Mouse (Mus musculus): ENCODE data around the gene Ephb1. TPM values are rescaled to one million over a fixed set of nuclear protein-coding genes. Genes with fewer than 3 reads are reported as not detected.

Ephb1 gene
- total and polyA plus RNA-seq, 3 experiments, result not detected

GRCm38 (mm10) chr9:102243296-102243695 is 111.2 kb downstream of the Ephb1 start:
- Histone ChIP-seq H3K4me3 (replicated peaks in 1 of 3; ENCODE audit: low read depth in 2 of 3, low read length in 2 of 3, poor library complexity in 1 of 3) (no peak overlapping the region), H3K79me2 (replicated peaks; ENCODE audit: control insufficient read depth, extremely low read depth, insufficient read depth, poor library complexity, severe bottlenecking) (no peaks in the 10 kb centered on the region), H3K27me3 (replicated peaks) (no peaks in the 10 kb centered on the region), H3K36me3 (replicated peaks in 1 of 2; ENCODE audit: control insufficient read depth in 1 of 2, insufficient read depth in 1 of 2, low read length in 1 of 2) (no peaks in the 10 kb centered on the region), H3K4me1 (ENCODE audit: control insufficient read depth in 1 of 2, insufficient read depth in 2 of 2) (no peaks in the 10 kb centered on the region), H3K27ac (ENCODE audit: insufficient read depth, low read depth) (no peak overlapping the region), H3K4me2 (ENCODE audit: insufficient read depth, low read depth, poor library complexity, severe bottlenecking) (no peak overlapping the region), H3K9ac (ENCODE audit: insufficient read depth, low read depth) (no peak overlapping the region), H3K9me3 (replicated peaks; ENCODE audit: low read length) (peaks cover 93% of the 10 kb centered on the region)
- in situ Hi-C loops (cut with MboI; ENCODE audit: low pct_ligation_motif_present, low pct_unique_long_range_greater_than_20kb, low sequenced_read_pairs) (no loop called here), dilution Hi-C loops (cut with MboI; ENCODE audit: extremely low pct_ligation_motif_present, extremely low pct_unique_long_range_greater_than_20kb, low sequenced_read_pairs) (no loop called here)
- no peak for TF ChIP-seq MEF2A (IDR thresholded peaks at IDR 0.05; ENCODE audit: borderline replicate concordance, low read depth, low read length)
- DNase-seq (ENCODE audit: extremely low read depth), result no peak

GRCm38 (mm10) chr9:102241546-102241945 is 112.9 kb downstream of the Ephb1 start:
- Histone ChIP-seq H3K27me3 (replicated peaks) (no peaks in the 10 kb centered on the region), H3K4me1 (ENCODE audit: control insufficient read depth in 1 of 2, insufficient read depth in 2 of 2) (no peaks in the 10 kb centered on the region), H3K36me3 (replicated peaks in 1 of 2; ENCODE audit: control insufficient read depth in 1 of 2, insufficient read depth in 1 of 2, low read length in 1 of 2) (no peaks in the 10 kb centered on the region), H3K4me2 (ENCODE audit: insufficient read depth, low read depth, poor library complexity, severe bottlenecking) (no peak overlapping the region), H3K9ac (ENCODE audit: insufficient read depth, low read depth) (no peak overlapping the region), H3K79me2 (replicated peaks; ENCODE audit: control insufficient read depth, extremely low read depth, insufficient read depth, poor library complexity, severe bottlenecking) (no peaks in the 10 kb centered on the region), H3K4me3 (replicated peaks in 1 of 3; ENCODE audit: low read depth in 2 of 3, low read length in 2 of 3, poor library complexity in 1 of 3) (no peak overlapping the region), H3K9me3 (replicated peaks; ENCODE audit: low read length) (peaks cover 90% of the 10 kb centered on the region), H3K27ac (ENCODE audit: insufficient read depth, low read depth) (no peak overlapping the region)
- in situ Hi-C loops (cut with MboI; ENCODE audit: low pct_ligation_motif_present, low pct_unique_long_range_greater_than_20kb, low sequenced_read_pairs) (no loop called here), dilution Hi-C loops (cut with MboI; ENCODE audit: extremely low pct_ligation_motif_present, extremely low pct_unique_long_range_greater_than_20kb, low sequenced_read_pairs) (no loop called here)
- DNase-seq (ENCODE audit: extremely low read depth), result no peak
- TF ChIP-seq ZNF384 (IDR thresholded peaks at IDR 0.05; ENCODE audit: low read depth, low read length) (no peak), CTCF (conservative IDR thresholded peaks at IDR 0.05 in 1 of 2, IDR thresholded peaks at IDR 0.05 in 1 of 2; ENCODE audit: low read depth in 2 of 2, low read length in 2 of 2) (no peak), ZMIZ1 (IDR thresholded peaks at IDR 0.05; ENCODE audit: low read depth, low read length) (no peak), JUND (conservative IDR thresholded peaks at IDR 0.05; ENCODE audit: low read depth, low read length) (no peak), TCF12 (IDR thresholded peaks at IDR 0.05; ENCODE audit: low read depth, low read length) (no peak), CHD1 (IDR thresholded peaks at IDR 0.05; ENCODE audit: low read depth, low read length) (no peak), SMC3 (IDR thresholded peaks at IDR 0.05; ENCODE audit: low read depth, low read length) (no peak), POLR2AphosphoS2 (IDR thresholded peaks at IDR 0.05; ENCODE audit: low read depth, low read length) (no peak)

GRCm38 (mm10) chr9:102240215-102240614 is 114.3 kb downstream of the Ephb1 start:
- Histone ChIP-seq H3K9ac (ENCODE audit: insufficient read depth, low read depth) (no peak overlapping the region), H3K4me2 (ENCODE audit: insufficient read depth, low read depth, poor library complexity, severe bottlenecking) (no peak overlapping the region), H3K27me3 (replicated peaks) (no peaks in the 10 kb centered on the region), H3K36me3 (replicated peaks in 1 of 2; ENCODE audit: control insufficient read depth in 1 of 2, insufficient read depth in 1 of 2, low read length in 1 of 2) (no peaks in the 10 kb centered on the region), H3K4me3 (replicated peaks in 1 of 3; ENCODE audit: low read depth in 2 of 3, low read length in 2 of 3, poor library complexity in 1 of 3) (no peak overlapping the region), H3K27ac (ENCODE audit: insufficient read depth, low read depth) (no peak overlapping the region), H3K9me3 (replicated peaks; ENCODE audit: low read length) (peaks cover 90% of the 10 kb centered on the region), H3K4me1 (ENCODE audit: control insufficient read depth in 1 of 2, insufficient read depth in 2 of 2) (no peaks in the 10 kb centered on the region), H3K79me2 (replicated peaks; ENCODE audit: control insufficient read depth, extremely low read depth, insufficient read depth, poor library complexity, severe bottlenecking) (no peaks in the 10 kb centered on the region)
- dilution Hi-C loops (cut with MboI; ENCODE audit: extremely low pct_ligation_motif_present, extremely low pct_unique_long_range_greater_than_20kb, low sequenced_read_pairs) (no loop called here), in situ Hi-C loops (cut with MboI; ENCODE audit: low pct_ligation_motif_present, low pct_unique_long_range_greater_than_20kb, low sequenced_read_pairs) (no loop called here)
- no peak for TF ChIP-seq MXI1 (IDR thresholded peaks at IDR 0.05; ENCODE audit: low read depth, low read length)
- no peak for TF ChIP-seq ETS1 (conservative IDR thresholded peaks at IDR 0.05; ENCODE audit: low read depth, low read length)
- no peak for TF ChIP-seq MAFK (IDR thresholded peaks at IDR 0.05; ENCODE audit: insufficient replicate concordance, low read length)
- TF ChIP-seq USF2 (conservative IDR thresholded peaks at IDR 0.05; ENCODE audit: low read depth, low read length), result no peak
- TF ChIP-seq MYC (IDR thresholded peaks at IDR 0.05; ENCODE audit: low read depth, low read length), result no peak
- no peak for TF ChIP-seq ELF1 (IDR thresholded peaks at IDR 0.05; ENCODE audit: low read depth, low read length)
- TF ChIP-seq BHLHE40 (IDR thresholded peaks at IDR 0.05; ENCODE audit: low read depth, low read length), result no peak
- TF ChIP-seq EP300 (IDR thresholded peaks at IDR 0.05; ENCODE audit: low read length), result no peak
- no peak for DNase-seq (ENCODE audit: extremely low read depth)

Measured in CH12.LX (cell line).